Mouse (Mus musculus) brain, embryonic 14.5 days (tissue): ENCODE results near the gene Fip1l1.

Experiments
- CTCF ChIP-seq: fragments of 200-500 bp; IDR thresholded peaks from 2 replicates; pipeline ENCODE4 v1.5.1; 2012; ENCODE audit warnings: inconsistent platforms, mild to moderate bottlenecking, moderate library complexity, borderline replicate concordance; ENCODE audit not compliant: insufficient read depth, insufficient read length; ENCODE audit errors: extremely low read depth
- POLR2A ChIP-seq: fragments of 200-500 bp; IDR thresholded peaks from 2 replicates; pipeline ENCODE4 v1.6.1; 2012; ENCODE audit warnings: mild to moderate bottlenecking, inconsistent platforms, borderline replicate concordance; ENCODE audit not compliant: poor library complexity, insufficient read depth, insufficient read length, severe bottlenecking; ENCODE audit errors: extremely low read depth

DNA sequence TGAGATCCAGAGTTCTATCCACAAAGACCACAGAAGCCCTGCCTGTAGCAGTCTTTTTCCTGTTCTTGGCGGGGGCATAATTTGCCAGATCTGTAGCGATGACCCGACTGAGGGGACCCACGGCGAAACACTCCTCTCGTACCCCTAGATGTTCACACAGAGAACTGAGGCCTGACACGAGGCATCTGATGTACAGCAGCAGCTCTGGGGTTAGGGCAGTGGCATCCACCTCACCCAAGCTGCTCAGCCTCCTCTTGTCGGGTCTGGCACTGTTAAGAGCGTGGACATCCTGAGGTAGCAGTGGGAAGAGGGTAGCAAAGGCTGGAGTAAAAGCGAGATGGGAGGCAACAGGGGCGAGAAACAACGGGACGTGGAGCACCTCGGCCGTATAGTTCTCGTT is 4.5 kb upstream of the Fip1l1 start:
- no peak for TF ChIP-seq POLR2A
- TF ChIP-seq CTCF, result no peak
